Mouse (Mus musculus) heart, adult 9 months (tissue): ENCODE results near the gene Epha2.

Experiments
- DNase-seq, 2 experiments: peaks; one replicate each; pipeline ENCODE4 v3.0.0; 2022; ENCODE audit warnings: low spot score in 2 of 2

Epha2 gene

GRCm38 (mm10) chr4:141303402-141304222 is 2.6 kb downstream of the Epha2 start:
- no peak for DNase-seq

- no peak for DNase-seq
These were observed 3.2 kb downstream of the Epha2 start for GRCm38 (mm10) chr4:141304223-141304611.

GRCm38 (mm10) chr4:141306057-141306456 is 5.0 kb downstream of the Epha2 start:
- no peak for DNase-seq

GRCm38 (mm10) chr4:141308381-141308780 is 7.3 kb downstream of the Epha2 start:
- DNase-seq: no peak

- no peak for DNase-seq
These were observed 8.1 kb downstream of the Epha2 start for GRCm38 (mm10) chr4:141308857-141309772.

GRCm38 (mm10) chr4:141309773-141310145 is 8.7 kb downstream of the Epha2 start:
- no peak for DNase-seq

GRCm38 (mm10) chr4:141310191-141310606 is 9.2 kb downstream of the Epha2 start:
- DNase-seq: peak; percentile 74 to 77

- DNase-seq: peak in 1 of 2 experiments; percentile 55
These were observed 10.0 kb downstream of the Epha2 start for GRCm38 (mm10) chr4:141311078-141311477.

- DNase-seq: no peak
These were observed 10.5 kb downstream of the Epha2 start for GRCm38 (mm10) chr4:141311506-141311905.

- DNase-seq: no peak
These were observed 10.9 kb downstream of the Epha2 start for GRCm38 (mm10) chr4:141311908-141312307.

- DNase-seq: no peak
These were observed 11.6 kb downstream of the Epha2 start for GRCm38 (mm10) chr4:141312513-141313131.

- DNase-seq: no peak
These were observed 12.4 kb downstream of the Epha2 start for GRCm38 (mm10) chr4:141313481-141313880.

- no peak for DNase-seq
These were observed 12.9 kb downstream of the Epha2 start for GRCm38 (mm10) chr4:141313924-141314323.

GRCm38 (mm10) chr4:141314745-141315144 is 13.7 kb downstream of the Epha2 start:
- DNase-seq: no peak

GRCm38 (mm10) chr4:141316023-141316422 is 15.0 kb downstream of the Epha2 start:
- DNase-seq: peak in 1 of 2 experiments; percentile 77

- peak; percentile 43 to 61 for DNase-seq
These were observed 15.6 kb downstream of the Epha2 start for GRCm38 (mm10) chr4:141316498-141317180.

GRCm38 (mm10) chr4:141317914-141318313 is 16.9 kb downstream of the Epha2 start:
- DNase-seq: no peak

GRCm38 (mm10) chr4:141322526-141322925 is 21.5 kb downstream of the Epha2 start:
- DNase-seq: no peak

- peak; percentile 71 to 85 for DNase-seq
These were observed 23.7 kb downstream of the Epha2 start for GRCm38 (mm10) chr4:141324771-141325191.

GRCm38 (mm10) chr4:141325636-141326035 is 24.6 kb downstream of the Epha2 start:
- DNase-seq: peak; percentile 58 to 73

- no peak for DNase-seq
These were observed 26.0 kb downstream of the Epha2 start for GRCm38 (mm10) chr4:141327075-141327474.
